Mouse (Mus musculus): ENCODE measurements around the gene Hoxd10. TPM values are rescaled to one million over a fixed set of nuclear protein-coding genes. Genes with fewer than 3 reads are reported as not detected.

The Hoxd10 gene
- total and polyA plus RNA-seq, 2 experiments from 2014 or later, result 0.22 TPM; not detected in 1

- ATAC-seq (ENCODE audit: low FRiP score), result no peak
- H3K9me3 ChIP-seq (ENCODE audit: low read length), result no peaks in the 10 kb centered on the region
- peaks cover 68% of the 10 kb centered on the region for H3K27me3 ChIP-seq (ENCODE audit: insufficient read depth, low read length)
- TF ChIP-seq CTCF (IDR thresholded peaks at IDR 0.05), result no peak
- H3K9ac ChIP-seq (replicated peaks; ENCODE audit: low read length, poor library complexity, severe bottlenecking), result no peak overlapping the region
- no peaks in the 10 kb centered on the region for H3K36me3 ChIP-seq (ENCODE audit: insufficient read depth, low read length)
- no peak overlapping the region for H3K4me3 ChIP-seq (ENCODE audit: low read depth, low read length)
- no peaks in the 10 kb centered on the region for H3K4me1 ChIP-seq (ENCODE audit: insufficient read depth, low read length)
- H3K4me2 ChIP-seq (ENCODE audit: low read depth, low read length, poor library complexity, severe bottlenecking), result no peak overlapping the region
- DNase-seq (ENCODE audit: low spot score), result no peak
- no peak overlapping the region for H3K27ac ChIP-seq (ENCODE audit: low read depth, low read length)
- WGBS, result 12% methylated on average over 17 of the region's 17 CpGs
These were observed 37.8 kb upstream of the Hoxd10 start for GRCm38 (mm10) chr2:74653781-74654535.

DNA sequence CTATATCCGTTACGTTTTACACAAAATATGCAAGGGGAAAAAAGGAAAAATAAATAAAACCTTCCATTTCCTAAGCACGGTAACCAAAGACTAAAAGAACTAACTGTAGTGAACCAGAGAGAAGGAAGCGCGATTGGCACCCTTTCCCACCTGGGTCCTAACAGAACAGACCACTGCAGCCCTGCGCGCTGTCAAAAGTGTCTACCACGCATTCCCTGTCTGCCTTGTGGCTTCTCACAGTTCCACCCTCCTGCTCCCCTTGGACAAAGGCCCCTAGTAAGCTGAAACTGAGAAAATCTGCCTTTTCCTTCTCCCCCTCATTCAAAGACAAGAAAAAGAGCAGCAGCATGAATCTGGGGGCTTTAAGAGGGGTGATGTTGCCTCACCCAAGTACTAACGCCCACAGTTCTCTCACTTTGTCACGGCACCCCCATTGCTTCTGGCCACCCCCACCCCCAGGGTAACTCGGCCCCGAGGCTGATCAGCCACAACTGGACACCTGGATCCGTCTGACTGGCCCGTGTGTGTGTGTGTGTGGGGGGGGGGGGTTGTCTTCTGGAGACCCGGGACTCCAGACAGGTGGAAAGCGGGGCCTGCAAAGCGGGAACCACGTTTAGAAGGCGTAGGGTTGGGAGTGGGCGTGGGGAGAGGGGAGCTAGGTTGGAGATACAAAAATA is 36.8 kb upstream of the Hoxd10 start:
- Histone ChIP-seq H3K4me1 (ENCODE audit: insufficient read depth, low read length) (no peaks in the 10 kb centered on the region), H3K4me3 (ENCODE audit: low read depth, low read length) (no peak overlapping the region), H3K27ac (ENCODE audit: low read depth, low read length) (no peak overlapping the region), H3K36me3 (ENCODE audit: insufficient read depth, low read length) (no peaks in the 10 kb centered on the region), H3K4me2 (ENCODE audit: low read depth, low read length, poor library complexity, severe bottlenecking) (no peak overlapping the region), H3K27me3 (ENCODE audit: insufficient read depth, low read length) (peaks cover 65% of the 10 kb centered on the region), H3K9ac (replicated peaks; ENCODE audit: low read length, poor library complexity, severe bottlenecking) (no peak overlapping the region), H3K9me3 (ENCODE audit: low read length) (no peaks in the 10 kb centered on the region)
- ATAC-seq (ENCODE audit: low FRiP score), result no peak
- WGBS, result 5% methylated on average over 14 of the region's 20 CpGs
- TF ChIP-seq CTCF (IDR thresholded peaks at IDR 0.05), result no peak
- DNase-seq (ENCODE audit: low spot score), result no peak

- 3% methylated on average over 6 of the region's 47 CpGs for WGBS
- no peaks in the 10 kb centered on the region for H3K9me3 ChIP-seq (ENCODE audit: low read length)
- no peak overlapping the region for H3K27ac ChIP-seq (ENCODE audit: low read depth, low read length)
- H3K4me1 ChIP-seq (ENCODE audit: insufficient read depth, low read length), result no peaks in the 10 kb centered on the region
- no peak overlapping the region for H3K9ac ChIP-seq (replicated peaks; ENCODE audit: low read length, poor library complexity, severe bottlenecking)
- DNase-seq (ENCODE audit: low spot score) (no peak), ATAC-seq (ENCODE audit: low FRiP score) (no peak)
- peaks cover 61% of the 10 kb centered on the region for H3K27me3 ChIP-seq (ENCODE audit: insufficient read depth, low read length)
- no peaks in the 10 kb centered on the region for H3K36me3 ChIP-seq (ENCODE audit: insufficient read depth, low read length)
- peak overlapping the region; percentile 32 for H3K4me3 ChIP-seq (ENCODE audit: low read depth, low read length)
- TF ChIP-seq CTCF (IDR thresholded peaks at IDR 0.05), result peak; percentile 43
- peak overlapping the region; percentile 43 for H3K4me2 ChIP-seq (ENCODE audit: low read depth, low read length, poor library complexity, severe bottlenecking)
These were observed 36.3 kb upstream of the Hoxd10 start for GRCm38 (mm10) chr2:74655420-74655781.

DNA sequence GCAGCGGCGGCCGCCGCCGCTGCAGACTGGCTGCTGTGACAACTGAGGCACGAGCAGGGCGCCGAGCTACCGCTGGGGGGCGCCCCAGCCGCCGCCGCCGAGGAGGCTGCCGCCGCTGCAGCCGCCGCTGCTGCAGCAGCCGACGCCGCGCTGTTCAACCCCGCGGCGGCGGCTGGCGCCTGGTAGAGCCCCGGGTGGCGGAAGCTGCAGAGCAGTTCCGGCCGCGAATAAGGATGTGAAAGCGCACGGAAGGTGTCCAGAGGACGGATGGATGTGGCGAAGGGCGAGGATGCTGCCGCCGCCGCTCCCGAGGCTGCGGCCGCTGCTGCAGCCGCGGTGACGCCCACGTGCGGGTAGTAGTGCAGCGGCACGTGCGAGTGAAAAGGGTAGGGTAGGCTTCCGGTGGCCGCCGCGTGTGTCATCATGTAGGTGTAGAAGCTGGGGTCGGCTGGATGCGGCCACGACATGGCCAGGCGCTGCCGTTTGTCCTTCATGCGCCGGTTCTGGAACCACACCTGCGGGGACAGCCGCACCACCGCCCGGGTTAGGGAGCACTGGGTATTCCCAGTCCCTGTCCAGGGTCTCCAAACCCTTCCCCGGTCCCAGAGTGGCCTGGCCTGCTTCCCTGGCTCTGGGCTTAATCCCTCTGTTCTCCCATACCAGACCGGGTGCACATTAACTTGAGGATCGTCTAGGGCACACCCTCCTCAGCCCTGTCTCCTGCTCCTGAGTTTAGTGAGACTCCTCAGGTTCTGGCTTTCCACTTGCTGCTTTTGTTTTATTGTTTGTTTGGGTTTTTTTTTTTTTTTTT is 35.7 kb upstream of the Hoxd10 start:
- DNase-seq (ENCODE audit: low spot score), result no peak
- Histone ChIP-seq H3K27ac (ENCODE audit: low read depth, low read length) (no peak overlapping the region), H3K4me1 (ENCODE audit: insufficient read depth, low read length) (no peaks in the 10 kb centered on the region), H3K36me3 (ENCODE audit: insufficient read depth, low read length) (no peaks in the 10 kb centered on the region), H3K9ac (replicated peaks; ENCODE audit: low read length, poor library complexity, severe bottlenecking) (no peak overlapping the region), H3K27me3 (ENCODE audit: insufficient read depth, low read length) (peaks cover 61% of the 10 kb centered on the region), H3K4me2 (ENCODE audit: low read depth, low read length, poor library complexity, severe bottlenecking) (peak overlapping the region; percentile 43), H3K9me3 (ENCODE audit: low read length) (no peaks in the 10 kb centered on the region), H3K4me3 (ENCODE audit: low read depth, low read length) (peak overlapping the region; percentile 32)
- no peak for TF ChIP-seq CTCF (IDR thresholded peaks at IDR 0.05)
- ATAC-seq (ENCODE audit: low FRiP score), result no peak
- WGBS, result under 1% methylated on average over 54 of the region's 69 CpGs

DNA sequence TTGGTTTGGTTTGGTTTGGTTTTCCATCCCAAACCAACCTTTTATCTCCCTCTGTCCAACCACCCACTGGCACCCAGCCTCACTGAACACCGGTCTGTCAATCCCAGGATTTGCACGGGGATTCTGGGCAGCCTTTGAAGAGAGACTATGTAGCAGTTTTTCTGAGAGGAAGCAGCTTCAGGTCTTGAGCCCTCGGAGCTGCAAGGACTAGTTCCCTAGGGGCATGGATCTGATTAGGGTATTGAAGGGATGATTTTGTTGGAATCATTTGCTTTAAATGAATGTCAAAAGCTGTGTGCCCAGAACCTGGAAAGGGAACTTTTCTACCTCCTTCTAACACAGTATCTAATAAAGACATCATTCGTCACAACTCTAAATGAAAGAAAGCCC is 35.1 kb upstream of the Hoxd10 start:
- DNase-seq (ENCODE audit: low spot score), result no peak
- no peak for TF ChIP-seq CTCF (IDR thresholded peaks at IDR 0.05)
- WGBS, result 2% methylated on average over 4 of the region's 4 CpGs
- Histone ChIP-seq H3K27me3 (ENCODE audit: insufficient read depth, low read length) (peaks cover 61% of the 10 kb centered on the region), H3K4me3 (ENCODE audit: low read depth, low read length) (no peak overlapping the region), H3K9ac (replicated peaks; ENCODE audit: low read length, poor library complexity, severe bottlenecking) (no peak overlapping the region), H3K27ac (ENCODE audit: low read depth, low read length) (no peak overlapping the region), H3K9me3 (ENCODE audit: low read length) (no peaks in the 10 kb centered on the region), H3K36me3 (ENCODE audit: insufficient read depth, low read length) (no peaks in the 10 kb centered on the region), H3K4me2 (ENCODE audit: low read depth, low read length, poor library complexity, severe bottlenecking) (no peak overlapping the region), H3K4me1 (ENCODE audit: insufficient read depth, low read length) (no peaks in the 10 kb centered on the region)
- ATAC-seq (ENCODE audit: low FRiP score), result no peak

All from midbrain, postnatal 0 days (tissue).